Comparison of ENCODE assay signal across 8 mouse cellular contexts in genomic region chr7:45361243-45361804, GRCm38 (mm10). TPM values are rescaled to one million over a fixed set of nuclear protein-coding genes. Genes with fewer than 3 reads are reported as not detected.
DNase-seq lines count a peak whose midpoint lies in the region; ATAC-seq and TF ChIP-seq lines count a peak whose summit lies in the region.

No protein-coding gene starts in this region.

- peak overlapping the region; percentile 95 for H3K4me2 ChIP-seq in hindbrain, embryonic 16.5 days (ENCODE audit: low read length)

- ATAC-seq in frontal cortex, adult (ENCODE audit: low TSS enrichment): peak; percentile 56
- peak; percentile 91 for ATAC-seq in hindbrain, embryonic 16.5 days

- H3K36me3 ChIP-seq in ES-E14 (ENCODE audit: control insufficient read depth, insufficient read depth, low read length, poor library complexity, severe bottlenecking): no peaks in the 10 kb centered on the region; the same call in 1 of the 2 replicates
- peaks cover 12% of the 10 kb centered on the region for H3K36me3 ChIP-seq in hindbrain, embryonic 16.5 days (ENCODE audit: control insufficient read depth, insufficient read depth, low read length)

- peak; percentile 100 for DNase-seq in ES-E14 (ENCODE audit: low read depth, low spot score)
- peak; percentile 87 to 93 for DNase-seq in cerebellum, adult 18-20 months
- DNase-seq in left cerebral cortex, adult 18-20 months (ENCODE audit: low spot score in 2 of 2): peak; percentile 78 to 86
- DNase-seq in lung, postnatal 36 days: peak; percentile 81
- DNase-seq in retina, embryonic 14.5 days (ENCODE audit: low spot score): peak; percentile 91
- peak; percentile 85 for DNase-seq in thymus, postnatal 4 days

- H3K27ac ChIP-seq in ES-E14 (ENCODE audit: insufficient read depth, low read depth, low read length, poor library complexity, severe bottlenecking): no peak overlapping the region
- H3K27ac ChIP-seq in hindbrain, embryonic 16.5 days (ENCODE audit: low read depth, low read length): peak overlapping the region; percentile 77

- H3K4me1 ChIP-seq in ES-E14 (ENCODE audit: control insufficient read depth in 2 of 2, insufficient read depth in 2 of 2, low read length in 2 of 2, poor library complexity in 1 of 2): peaks cover 3 to 10% of the 10 kb centered on the region in 2 experiments; a peak in 3 of 4 replicates
- H3K4me1 ChIP-seq in hindbrain, embryonic 16.5 days (ENCODE audit: control insufficient read depth, insufficient read depth, low read depth, low read length): peaks cover 28% of the 10 kb centered on the region

- 1% methylated on average over 43 of the region's 43 CpGs for WGBS in hindbrain, embryonic 16.5 days

- H3K27me3 ChIP-seq in hindbrain, embryonic 16.5 days (replicated peaks; ENCODE audit: control insufficient read depth, insufficient read depth, low read length): no peaks in the 10 kb centered on the region

- no peaks in the 10 kb centered on the region for H3K9me3 ChIP-seq in ES-E14 (ENCODE audit: control insufficient read depth, insufficient read depth, low read depth, low read length)
- H3K9me3 ChIP-seq in hindbrain, embryonic 16.5 days (ENCODE audit: control insufficient read depth, low read length): no peaks in the 10 kb centered on the region

- H3K4me3 ChIP-seq in ES-E14 (ENCODE audit: insufficient read depth in 1 of 2, low read depth in 1 of 2, low read length in 2 of 2, poor library complexity in 1 of 2, severe bottlenecking in 1 of 2): peak overlapping the region; percentile 76 to 87
- peak overlapping the region; percentile 54 for H3K4me3 ChIP-seq in hindbrain, embryonic 16.5 days (ENCODE audit: low read length)

- in situ Hi-C loops in ES-E14 (cut with MboI; ENCODE audit: low sequenced_read_pairs in 2 of 2, unreplicated experiment in 2 of 2): no loop called here

- peak overlapping the region; percentile 76 for H3K9ac ChIP-seq in ES-E14 (ENCODE audit: insufficient read depth, low read depth, low read length, poor library complexity, severe bottlenecking)
- peak overlapping the region; percentile 76 for H3K9ac ChIP-seq in hindbrain, embryonic 16.5 days (ENCODE audit: low read depth, low read length)

TF ChIP-seq in ES-E14, 5 proteins besides CTCF, POLR2A, EP300 and RAD21:
- TF ChIP-seq HCFC1 (IDR thresholded peaks at IDR 0.05; ENCODE audit: borderline replicate concordance, insufficient read depth, low read length) (no peak), MAFK (IDR thresholded peaks at IDR 0.05; ENCODE audit: insufficient read depth, low read depth, low read length) (no peak), ZNF384 (IDR thresholded peaks at IDR 0.05; ENCODE audit: low read depth, low read length) (no peak), ZC3H11A (IDR thresholded peaks at IDR 0.05; ENCODE audit: borderline replicate concordance, low read depth, low read length) (no peak), CHD2 (IDR thresholded peaks at IDR 0.05; ENCODE audit: low read depth, low read length) (no peak)
TF ChIP-seq in ES-E14: peak in this region for 0.

RNA-seq across cellular contexts. Expression of gene Ppfia3, which starts 5.5 kb away (rescaled TPM):
- 6.9 and 12.6 TPM in 2 replicates for total RNA-seq in ES-E14 (2012; rRNA removed)
- 28.5 and 28.6 TPM in 2 replicates for polyA plus RNA-seq in hindbrain, embryonic 16.5 days (2015; fragmentation: Nextera tagmentation; extraction: Ambion mirVana)
- 100 to 1,000 TPM; 154 to 170 TPM for total RNA-seq in left cerebral cortex, adult 18-20 months (2021)

RNA-seq across cellular contexts. Expression of gene Lin7b, which starts 9.1 kb away (rescaled TPM):
- total RNA-seq in ES-E14 (2012; rRNA removed): 5.6 and 11.3 TPM in 2 replicates
- polyA plus RNA-seq in hindbrain, embryonic 16.5 days (2015; fragmentation: Nextera tagmentation; extraction: Ambion mirVana): 41.4 and 70.3 TPM in 2 replicates
- total RNA-seq in left cerebral cortex, adult 18-20 months (2021): 100 to 1,000 TPM; 133 to 165 TPM

RNA-seq across cellular contexts. Expression of gene Hrc, which starts 26.2 kb away (rescaled TPM):
- total RNA-seq in ES-E14 (2012; rRNA removed): 0.71 and 1.4 TPM in 2 replicates
- 0.28 and 0.72 TPM in 2 replicates for polyA plus RNA-seq in hindbrain, embryonic 16.5 days (2015; fragmentation: Nextera tagmentation; extraction: Ambion mirVana)
- under 1 TPM; 0.19 to 0.30 TPM for total RNA-seq in left cerebral cortex, adult 18-20 months (2021)

RNA-seq across cellular contexts. Expression of gene Trpm4, which starts 27.7 kb away (rescaled TPM):
- 26.5 and 48.5 TPM in 2 replicates for total RNA-seq in ES-E14 (2012; rRNA removed)
- 13.3 and 14.2 TPM in 2 replicates for polyA plus RNA-seq in hindbrain, embryonic 16.5 days (2015; fragmentation: Nextera tagmentation; extraction: Ambion mirVana)
- total RNA-seq in left cerebral cortex, adult 18-20 months (2021): 10 to 100 TPM; 19.0 to 26.5 TPM

RNA-seq across cellular contexts. Expression of gene Snrnp70, which starts 34.2 kb away (rescaled TPM):
- total RNA-seq in ES-E14 (2012; rRNA removed): 303 and 310 TPM in 2 replicates
- polyA plus RNA-seq in hindbrain, embryonic 16.5 days (2015; fragmentation: Nextera tagmentation; extraction: Ambion mirVana): 144 and 161 TPM in 2 replicates
- total RNA-seq in left cerebral cortex, adult 18-20 months (2021): 100 to 1,000 TPM; 372 to 395 TPM

Comparison
In these comparisons a context has a peak if more than half of its experiments do, and no peak if none do; other contexts are left out.
1. RNA of gene Ppfia3, which starts 5.5 kb away (total RNA-seq): 154 to 170 TPM in left cerebral cortex, adult 18-20 months; 6.9 to 12.6 TPM in ES-E14; every median in the first group is over 10 times any median in the second.
2. RNA of gene Lin7b, which starts 9.1 kb away (total RNA-seq): 133 to 165 TPM in left cerebral cortex, adult 18-20 months; 5.6 to 11.3 TPM in ES-E14; every median in the first group is over 10 times any median in the second.
3. Peak in every context shown above with its lines, with median percentiles within 50 percentile points of each other: DNase-seq.